Mouse (Mus musculus) T-helper 17 cell (primary cell): ENCODE results near the gene D430041D05Rik.

ENCODE experiments used
- in situ Hi-C, 2 experiments: fragments of 300-600 bp; cut with MboI, MseI; formaldehyde crosslinking; loops; 1 replicate in 1 of 2; 2 replicates in 1 of 2; pipeline ENCODE4 v1.15.1; 2025; ENCODE audit warnings: high pct_unique_total_duplicates in 2 of 2

The D430041D05Rik gene

GRCm38 (mm10) chr2:104356531-104356930, 54.3 kb downstream of the D430041D05Rik start:
- in situ Hi-C loops: no loop called here

DNA sequence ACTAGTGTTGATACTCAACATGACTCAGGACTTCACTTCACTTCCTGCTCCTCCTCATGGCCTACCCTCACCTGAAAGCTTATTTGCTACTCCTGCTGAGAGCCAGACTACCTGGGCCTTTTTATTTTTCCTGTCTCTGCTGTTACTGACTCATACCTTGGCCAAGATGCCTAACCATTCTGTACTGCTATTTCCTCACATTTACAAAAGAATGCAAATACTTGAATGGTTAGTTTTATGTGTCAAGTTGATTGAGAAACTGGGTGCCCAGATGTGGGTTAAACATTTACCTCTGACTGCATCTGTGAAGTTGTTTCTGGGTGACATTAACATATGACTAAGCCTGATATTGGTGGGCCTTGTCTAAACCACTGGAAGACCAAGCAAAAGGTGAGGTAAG, 56.7 kb downstream of the D430041D05Rik start:
- in situ Hi-C loops: no loop called here

DNA sequence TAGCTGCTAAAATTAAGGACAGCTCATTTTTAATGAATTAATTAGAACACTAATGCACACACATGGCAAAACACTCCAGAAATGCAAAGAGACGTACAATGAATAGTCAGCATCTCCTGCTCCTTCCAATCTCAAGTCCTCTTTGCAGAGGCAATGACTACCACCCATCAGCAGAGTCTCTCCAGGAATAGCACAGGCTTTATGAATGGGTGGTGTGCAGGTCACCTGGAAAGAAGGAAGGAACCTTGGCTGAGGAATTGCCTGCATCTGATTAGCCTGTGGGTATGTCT, 58.7 kb downstream of the D430041D05Rik start:
- in situ Hi-C loops: no loop called here

- in situ Hi-C loops: no loop called here
Observed at GRCm38 (mm10) chr2:104351415-104352203, 59.2 kb downstream of the D430041D05Rik start.

DNA sequence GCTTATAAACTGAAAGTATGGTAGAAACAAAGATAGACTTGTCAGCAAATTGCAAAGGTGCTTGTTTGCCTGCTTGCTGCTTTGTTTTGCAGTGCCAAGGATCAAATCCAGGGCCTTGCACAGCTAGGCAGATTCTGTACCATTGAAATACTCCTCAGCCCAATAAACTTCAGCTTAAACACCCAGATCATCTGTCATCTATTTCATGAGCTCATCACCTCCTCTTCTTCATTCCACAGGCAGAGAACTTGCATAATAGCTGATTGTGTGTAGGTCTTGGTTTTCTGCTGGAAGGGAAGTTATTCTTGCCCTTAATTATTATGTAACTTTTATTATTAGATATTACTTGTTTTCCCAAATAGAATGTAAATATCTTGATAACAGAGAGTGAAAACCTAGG, 73.2 kb downstream of the D430041D05Rik start:
- in situ Hi-C loops: no loop called here

GRCm38 (mm10) chr2:104335824-104336223, 75.0 kb downstream of the D430041D05Rik start:
- in situ Hi-C loops: no loop called here

DNA sequence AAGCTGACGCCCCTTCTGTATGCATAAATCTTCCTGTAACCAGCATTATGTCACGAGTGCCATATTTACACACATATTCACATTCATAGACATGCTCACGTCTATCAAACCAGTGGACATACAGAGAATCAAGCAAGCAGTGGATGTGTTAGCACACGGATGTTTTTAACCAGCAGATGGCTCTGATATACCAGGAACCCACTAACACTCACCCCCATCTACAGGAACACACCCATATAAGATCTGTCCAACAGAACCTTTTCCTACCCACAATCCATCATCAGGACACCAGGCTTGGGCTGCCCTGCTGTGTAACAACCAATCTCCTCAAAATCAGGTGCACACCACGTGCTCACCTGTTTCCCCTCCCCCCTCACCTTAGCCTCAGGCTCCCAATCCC, 76.9 kb downstream of the D430041D05Rik start:
- in situ Hi-C loops: no loop called here

GRCm38 (mm10) chr2:104332707-104333106, 78.1 kb downstream of the D430041D05Rik start:
- in situ Hi-C loops: no loop called here

DNA sequence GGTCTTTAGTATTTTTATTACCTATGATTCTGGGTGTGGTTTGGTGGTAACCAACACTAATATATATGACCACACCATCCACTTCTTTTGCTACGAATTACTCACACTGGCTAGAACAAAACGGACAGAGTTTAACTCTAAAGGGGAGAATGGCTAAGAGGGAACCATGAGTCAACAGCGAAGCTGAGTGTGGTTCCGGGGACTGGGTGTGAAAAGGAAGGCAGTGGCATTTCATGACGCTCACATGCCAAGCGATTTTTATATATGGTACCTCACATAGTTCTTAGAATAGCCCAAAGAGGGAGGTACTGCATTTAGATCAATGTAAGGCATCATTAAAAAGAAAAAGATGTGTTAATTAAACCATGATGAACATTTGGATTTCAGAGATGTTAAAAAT, 79.6 kb downstream of the D430041D05Rik start:
- in situ Hi-C loops: no loop called here

- in situ Hi-C loops: no loop called here
Observed at GRCm38 (mm10) chr2:104327116-104327794, 83.6 kb downstream of the D430041D05Rik start.

GRCm38 (mm10) chr2:104323773-104324172, 87.0 kb downstream of the D430041D05Rik start:
- in situ Hi-C loops: loop anchor here in 1 of 2 experiments (25.0 kb wide), 1 partner anchor 786 kb away; no protein-coding TSS in a partner anchor

DNA sequence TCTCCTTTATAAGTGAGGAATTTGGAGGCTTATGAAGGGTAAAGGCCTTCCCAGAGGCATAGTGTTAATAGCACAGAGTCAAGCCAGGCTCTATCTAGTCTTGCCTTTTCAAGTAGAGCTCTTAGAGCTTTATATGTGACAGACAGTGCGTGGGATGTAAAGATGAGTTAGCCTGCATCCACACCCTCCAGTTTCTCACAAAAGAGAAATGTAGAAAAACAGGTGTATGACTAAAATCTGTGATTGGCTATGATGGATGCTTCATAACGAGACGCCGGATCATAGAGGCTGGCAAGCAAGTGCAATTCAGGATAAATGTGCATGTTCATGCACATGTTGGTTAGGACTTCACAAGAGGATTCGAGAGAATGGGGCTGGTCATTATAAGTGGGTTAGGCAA, 87.5 kb downstream of the D430041D05Rik start:
- in situ Hi-C loops: loop anchor here in 1 of 2 experiments (25.0 kb wide), 1 partner anchor 786 kb away; no protein-coding TSS in a partner anchor

DNA sequence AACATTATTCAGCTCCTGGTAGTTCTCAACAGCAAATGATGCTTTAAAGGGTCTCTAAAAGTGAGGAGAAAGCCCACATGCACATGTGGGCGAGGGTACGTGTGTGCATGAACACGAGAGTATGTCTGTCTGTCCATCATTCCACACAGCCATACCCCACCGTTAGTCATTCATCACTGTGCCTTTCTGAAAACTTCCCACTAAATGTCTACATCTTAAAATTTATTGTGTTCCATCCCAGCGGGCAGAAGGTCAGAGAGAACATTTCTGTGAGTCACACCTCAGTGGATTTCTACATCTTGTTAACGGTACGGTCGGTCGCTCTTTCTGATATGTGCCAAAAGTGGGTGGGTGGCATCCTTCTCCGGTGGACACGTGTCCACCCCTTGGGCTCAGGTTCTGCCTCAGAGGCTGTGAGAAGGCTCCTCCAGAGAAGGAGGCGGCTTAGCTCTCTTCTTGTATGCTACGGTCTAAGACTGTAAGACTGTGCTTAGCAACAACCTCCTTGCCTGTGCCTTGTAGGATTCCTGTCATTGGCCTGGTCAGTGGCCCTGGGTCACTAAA, 90.7 kb downstream of the D430041D05Rik start:
- in situ Hi-C loops: loop anchor here in 1 of 2 experiments (25.0 kb wide), 1 partner anchor 783 kb away; no protein-coding TSS in a partner anchor

GRCm38 (mm10) chr2:104319443-104319842, 91.4 kb downstream of the D430041D05Rik start:
- in situ Hi-C loops: loop anchor here in 1 of 2 experiments (5.0 to 25.0 kb wide), 2 partner anchors 73 to 782 kb away; no protein-coding TSS in a partner anchor

- in situ Hi-C loops: loop anchor here in 1 of 2 experiments (5.0 to 25.0 kb wide), 2 partner anchors 73 to 782 kb away; no protein-coding TSS in a partner anchor
Observed at GRCm38 (mm10) chr2:104318881-104319280, 91.9 kb downstream of the D430041D05Rik start.

- in situ Hi-C loops: loop anchor here in 1 of 2 experiments (5.0 to 25.0 kb wide), 2 partner anchors 74 to 781 kb away; no protein-coding TSS in a partner anchor
Observed at GRCm38 (mm10) chr2:104318259-104318658, 92.6 kb downstream of the D430041D05Rik start.

GRCm38 (mm10) chr2:104317631-104318030, 93.2 kb downstream of the D430041D05Rik start:
- in situ Hi-C loops: loop anchor here in 1 of 2 experiments (5.0 to 25.0 kb wide), 2 partner anchors 75 to 780 kb away; no protein-coding TSS in a partner anchor

GRCm38 (mm10) chr2:104316483-104316882, 94.3 kb downstream of the D430041D05Rik start:
- in situ Hi-C loops: loop anchor here in 1 of 2 experiments (5.0 to 25.0 kb wide), 2 partner anchors 76 to 779 kb away; no protein-coding TSS in a partner anchor

DNA sequence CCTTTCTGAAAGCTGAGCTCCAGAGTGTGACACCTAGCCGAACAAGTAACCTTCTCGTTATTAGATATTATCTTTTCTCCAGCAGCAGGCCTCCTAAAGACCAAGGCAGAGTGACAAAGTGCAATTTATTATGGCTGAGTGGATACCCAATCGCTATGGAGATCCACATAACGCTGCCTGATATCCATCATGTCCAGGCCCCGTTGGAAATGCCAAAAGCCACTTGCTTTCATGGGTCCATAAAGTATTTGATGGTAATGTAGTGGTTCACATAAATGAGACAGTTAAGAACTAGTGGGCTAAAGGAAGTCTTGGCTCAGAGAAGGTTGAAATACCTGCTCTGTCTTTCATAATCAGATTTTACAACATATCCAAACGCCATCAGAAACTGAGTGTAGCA, 97.6 kb downstream of the D430041D05Rik start:
- in situ Hi-C loops: loop anchor here in 1 of 2 experiments (25.0 kb wide), 1 partner anchor 776 kb away; no protein-coding TSS in a partner anchor

- in situ Hi-C loops: loop anchor here in 1 of 2 experiments (25.0 kb wide), 1 partner anchor 770 kb away; no protein-coding TSS in a partner anchor
Observed at GRCm38 (mm10) chr2:104307102-104307501, 103.7 kb downstream of the D430041D05Rik start.

DNA sequence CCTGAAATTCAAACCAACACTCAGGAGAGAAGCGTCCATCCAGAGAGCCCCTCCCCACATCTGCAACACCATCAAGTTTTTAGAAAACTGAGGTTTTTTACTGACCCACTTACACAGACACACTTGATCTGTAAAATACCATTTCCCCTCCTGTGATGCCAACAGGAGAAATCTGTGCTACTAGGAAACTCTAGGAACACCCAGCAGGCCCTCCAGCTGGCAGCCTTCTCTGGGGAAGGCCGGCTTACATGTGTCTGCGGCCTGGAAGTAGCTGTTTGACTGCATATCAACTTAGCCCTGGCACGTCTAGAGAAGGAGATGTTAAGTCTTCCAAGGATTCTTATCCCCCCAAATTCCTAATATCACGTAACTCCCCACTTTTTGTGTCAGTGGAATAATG, 105.1 kb downstream of the D430041D05Rik start:
- in situ Hi-C loops: loop anchor here in 1 of 2 experiments (25.0 kb wide), 1 partner anchor 768 kb away; no protein-coding TSS in a partner anchor
